Mouse (Mus musculus): Measurements from ENCODE around the gene Eps8l2. TPM values are rescaled to one million over a fixed set of nuclear protein-coding genes. Genes with fewer than 3 reads are reported as not detected.

Eps8l2 gene
- total and polyA plus RNA-seq, 3 experiments: 0.10 TPM; not detected in 2

DNA sequence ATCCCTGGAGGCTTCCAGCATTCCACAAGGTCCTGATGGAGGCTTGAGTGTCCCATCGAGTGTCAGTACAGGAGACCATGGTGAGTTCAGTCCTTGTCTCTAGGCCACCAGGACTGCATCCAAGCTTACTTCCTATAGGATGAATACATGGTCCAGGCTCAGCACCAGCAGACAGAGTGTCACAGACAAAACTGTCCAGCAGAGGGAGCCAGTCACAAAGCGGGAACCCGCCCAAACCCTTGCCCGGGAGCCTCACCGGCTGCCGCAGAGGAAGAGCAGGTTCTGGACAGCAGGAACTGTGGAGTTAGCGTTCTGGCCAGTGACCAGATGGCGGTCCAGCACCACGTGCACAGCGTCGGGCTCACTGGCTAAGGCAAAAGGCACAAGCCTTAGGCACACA, 70.2 kb downstream of the Eps8l2 start (continued):
- TF ChIP-seq HCFC1 (IDR thresholded peaks at IDR 0.05; ENCODE audit: low read depth, low read length) (no peak), ZC3H11A (IDR thresholded peaks at IDR 0.05; ENCODE audit: low read depth, low read length) (peak; percentile 46; the same call in 1 of the 2 replicates), NELFE (IDR thresholded peaks at IDR 0.05; ENCODE audit: low read depth, low read length) (no peak), TCF12 (IDR thresholded peaks at IDR 0.05; ENCODE audit: low read depth, low read length) (no peak), NRF1 (IDR thresholded peaks at IDR 0.05; ENCODE audit: insufficient read depth, low read depth, low read length, poor library complexity, severe bottlenecking) (no peak), RAD21 (IDR thresholded peaks at IDR 0.05; ENCODE audit: low read depth, low read length) (peak; percentile 62), MXI1 (IDR thresholded peaks at IDR 0.05; ENCODE audit: low read depth, low read length) (0 out of 2 replicates have a peak, but pooled peaks have one; percentile 20), ETS1 (IDR thresholded peaks at IDR 0.05; ENCODE audit: low read depth, low read length) (no peak), BHLHE40 (IDR thresholded peaks at IDR 0.05; ENCODE audit: borderline replicate concordance, low read depth, low read length) (no peak), TAL1 (IDR thresholded peaks at IDR 0.05; ENCODE audit: low read length) (no peak), ZNF384 (IDR thresholded peaks at IDR 0.05; ENCODE audit: low read depth, low read length) (no peak), E2F4 (IDR thresholded peaks at IDR 0.05; ENCODE audit: borderline replicate concordance, low read depth, low read length) (no peak), GATA1 (IDR thresholded peaks at IDR 0.05; ENCODE audit: low read depth, low read length) (no peak), KAT2A (conservative IDR thresholded peaks at IDR 0.05; ENCODE audit: low read depth, low read length) (no peak)

DNA sequence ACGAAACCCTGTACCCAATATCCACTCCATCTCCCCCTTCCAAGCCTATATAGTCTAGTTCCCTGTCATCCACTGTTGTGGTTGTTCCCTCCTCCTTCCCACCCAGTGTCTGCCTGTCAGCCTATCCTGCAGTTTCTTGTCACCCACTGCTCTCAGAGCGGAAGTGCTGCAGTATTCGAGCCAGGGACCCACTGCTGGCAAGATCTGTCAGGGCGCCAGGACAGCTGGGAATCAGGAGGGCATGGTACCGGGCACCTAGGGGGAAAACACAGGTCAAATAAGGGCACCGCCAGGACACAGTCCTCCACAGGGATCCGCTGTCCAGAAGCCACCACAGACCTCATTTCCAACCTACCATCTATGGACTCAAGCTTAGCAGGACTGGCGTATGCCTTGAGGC, 72.0 kb downstream of the Eps8l2 start:
- H3K4me3 ChIP-seq (ENCODE audit: control insufficient read depth in 1 of 2, insufficient read depth in 1 of 2, low read depth in 2 of 2, low read length in 2 of 2): no peak overlapping the region
- no peak for DNase-seq (ENCODE audit: low read depth, low spot score)
- TF ChIP-seq MXI1 (IDR thresholded peaks at IDR 0.05; ENCODE audit: low read depth, low read length) (no peak), CHD2 (IDR thresholded peaks at IDR 0.05; ENCODE audit: low read length) (no peak), POLR2AphosphoS5 (IDR thresholded peaks at IDR 0.05; ENCODE audit: borderline replicate concordance, low read depth, low read length) (no peak), RCOR1 (IDR thresholded peaks at IDR 0.05; ENCODE audit: low read depth, low read length) (no peak), EP300 (IDR thresholded peaks at IDR 0.05; ENCODE audit: low read depth in 1 of 2, low read length in 2 of 2) (no peak), MAZ (IDR thresholded peaks at IDR 0.05; ENCODE audit: low read depth, low read length) (no peak), RAD21 (IDR thresholded peaks at IDR 0.05; ENCODE audit: low read depth, low read length) (no peak), TBP (IDR thresholded peaks at IDR 0.05; ENCODE audit: low read depth, low read length) (no peak), POLR2A (IDR thresholded peaks at IDR 0.05; ENCODE audit: control insufficient read depth in 1 of 2, insufficient read depth in 1 of 2, low read depth in 1 of 2, low read length in 2 of 2, poor library complexity in 1 of 2) (no peak), USF2 (IDR thresholded peaks at IDR 0.05; ENCODE audit: borderline replicate concordance in 1 of 2, insufficient read depth in 1 of 2, low read depth in 1 of 2, low read length in 2 of 2) (no peak), CHD1 (IDR thresholded peaks at IDR 0.05; ENCODE audit: low read depth, low read length) (no peak), NELFE (IDR thresholded peaks at IDR 0.05; ENCODE audit: low read depth, low read length) (no peak), ZMIZ1 (IDR thresholded peaks at IDR 0.05; ENCODE audit: low read depth, low read length) (no peak)
- H3K9me3 ChIP-seq (replicated peaks; ENCODE audit: insufficient read depth, low read length): no peaks in the 10 kb centered on the region
- no peak overlapping the region for H3K9ac ChIP-seq (ENCODE audit: control insufficient read depth, low read depth, low read length, poor library complexity, severe bottlenecking)
- peaks cover 0 to 8% of the 10 kb centered on the region in 2 experiments; a peak in 2 of 4 replicates for H3K36me3 ChIP-seq (ENCODE audit: control insufficient read depth in 1 of 2, insufficient read depth in 2 of 2, low read length in 2 of 2)
- H3K79me2 ChIP-seq (ENCODE audit: control insufficient read depth, insufficient read depth, low read length, poor library complexity): peaks cover 4% of the 10 kb centered on the region; the same call in 1 of the 2 replicates
- no peak overlapping the region for H3K27ac ChIP-seq (ENCODE audit: control insufficient read depth, low read depth, low read length)
- H3K4me1 ChIP-seq (ENCODE audit: control insufficient read depth in 1 of 2, insufficient read depth in 2 of 2, low read length in 2 of 2): peaks cover 2 to 9% of the 10 kb centered on the region in 2 experiments
- no peaks in the 10 kb centered on the region for H3K27me3 ChIP-seq (ENCODE audit: control insufficient read depth in 1 of 2, insufficient read depth in 2 of 2, low read length in 2 of 2)

All from MEL (cell line).